Mouse (Mus musculus) midbrain, embryonic 15.5 days (tissue): ENCODE results near the gene Onecut1. TPM values are rescaled to one million over a fixed set of nuclear protein-coding genes. Genes with fewer than 3 reads are reported as not detected.

Experiments used
- ATAC-seq: fragments of 200-750 bp; cut with Nextera tagmentation; replicated peaks from 2 replicates; pipeline ENCODE4 v1.8.0; 2017; ENCODE audit warnings: moderate TSS enrichment
- H3K27ac ChIP-seq: fragments of 300-500 bp; sonication (generic); 2 replicates; pipeline ENCODE4 v1.5.1; 2015; ENCODE audit warnings: mild to moderate bottlenecking, inconsistent platforms
- H3K27me3 ChIP-seq: fragments of 300-500 bp; sonication (generic); replicated peaks from 2 replicates; pipeline ENCODE4 v1.6.1; 2015; ENCODE audit warnings: inconsistent platforms
- H3K36me3 ChIP-seq: fragments of 300-500 bp; sonication (generic); replicated peaks from 2 replicates; pipeline ENCODE4 v1.6.1; 2015; ENCODE audit warnings: inconsistent platforms
- H3K4me1 ChIP-seq: fragments of 300-500 bp; sonication (generic); 2 replicates; pipeline ENCODE4 v1.6.1; 2015; ENCODE audit warnings: inconsistent platforms
- H3K4me2 ChIP-seq: fragments of 300-500 bp; sonication (generic); 2 replicates; pipeline ENCODE4 v1.6.1; 2015; ENCODE audit warnings: inconsistent platforms, mild to moderate bottlenecking, moderate library complexity
- H3K4me3 ChIP-seq: fragments of 300-500 bp; sonication (generic); 2 replicates; pipeline ENCODE4 v1.5.1; 2015; ENCODE audit warnings: mild to moderate bottlenecking, inconsistent platforms
- H3K9ac ChIP-seq: fragments of 300-500 bp; sonication (generic); 2 replicates; pipeline ENCODE4 v1.6.1; 2015; ENCODE audit warnings: mild to moderate bottlenecking, inconsistent platforms
- H3K9me3 ChIP-seq: fragments of 300-500 bp; sonication (generic); 2 replicates; pipeline ENCODE4 v1.6.1; 2016; ENCODE audit warnings: inconsistent platforms
- WGBS: fragments of 180-500 bp; shearing (Covaris S2); methylation state at CpG from one replicate; pipeline ENCODE4 v1.1.7; 2015; ENCODE audit warnings: mixed read lengths; 5-methylcytosine and 5-hydroxymethylcytosine counted together
- polyA plus RNA-seq: library from polyadenylated mRNA; unstranded; fragments of >200 nt; fragmentation: Nextera tagmentation; extraction: Ambion mirVana; gene quantifications from 2 replicates; pipeline ENCODE4 v1.2.1, GENCODE M21; 2015

Onecut1 gene
- polyA plus RNA-seq, 1 experiment from 2014 or later: 8.2 TPM

DNA sequence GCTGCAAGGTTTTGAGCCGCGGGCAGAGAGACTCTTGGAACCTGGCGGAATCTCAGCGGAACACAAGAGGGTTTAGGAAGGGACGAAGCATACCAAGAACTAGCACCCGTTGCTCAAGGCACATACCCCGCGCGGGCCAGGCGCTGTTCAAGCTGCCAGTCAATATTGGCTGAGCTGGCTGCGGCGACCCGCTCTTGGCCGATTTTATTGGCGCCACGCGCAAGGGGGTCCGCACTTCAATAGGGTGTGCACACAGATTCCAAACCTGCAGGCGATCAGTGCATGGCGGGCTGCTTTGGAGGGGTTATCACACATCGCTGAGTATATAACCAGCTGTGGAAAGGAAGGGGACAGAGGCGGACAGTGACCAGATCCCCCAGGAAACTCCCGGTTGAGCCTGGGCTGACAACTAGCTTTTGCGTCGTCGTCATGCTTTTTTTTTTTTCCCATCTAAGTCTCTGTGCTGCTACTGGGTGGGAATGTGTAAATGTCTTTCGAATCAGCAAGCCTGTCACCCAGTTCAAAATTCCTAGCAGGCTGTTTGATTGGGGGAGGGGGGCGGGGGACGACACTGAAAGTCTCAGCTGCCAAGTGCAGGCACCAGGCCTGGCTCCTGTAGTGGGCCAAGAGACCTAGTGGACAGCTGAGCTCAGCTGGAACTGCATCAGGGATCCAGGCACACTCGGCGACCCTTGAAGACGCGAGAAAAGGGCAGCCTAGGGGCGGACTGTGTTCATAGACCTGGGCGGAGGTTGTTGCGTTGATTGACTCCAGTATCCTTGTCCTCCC is 2.1 kb downstream of the Onecut1 start:
- Histone ChIP-seq H3K27me3 (peaks cover 67% of the 10 kb centered on the region), H3K36me3 (no peaks in the 10 kb centered on the region), H3K9ac (peak overlapping the region; percentile 55), H3K4me2 (peak overlapping the region; percentile 95), H3K9me3 (no peaks in the 10 kb centered on the region), H3K27ac (peak overlapping the region; percentile 82), H3K4me3 (peak overlapping the region; percentile 49), H3K4me1 (peaks cover 47% of the 10 kb centered on the region)
- no peak for ATAC-seq
- under 1% methylated on average over 36 of the region's 36 CpGs for WGBS

DNA sequence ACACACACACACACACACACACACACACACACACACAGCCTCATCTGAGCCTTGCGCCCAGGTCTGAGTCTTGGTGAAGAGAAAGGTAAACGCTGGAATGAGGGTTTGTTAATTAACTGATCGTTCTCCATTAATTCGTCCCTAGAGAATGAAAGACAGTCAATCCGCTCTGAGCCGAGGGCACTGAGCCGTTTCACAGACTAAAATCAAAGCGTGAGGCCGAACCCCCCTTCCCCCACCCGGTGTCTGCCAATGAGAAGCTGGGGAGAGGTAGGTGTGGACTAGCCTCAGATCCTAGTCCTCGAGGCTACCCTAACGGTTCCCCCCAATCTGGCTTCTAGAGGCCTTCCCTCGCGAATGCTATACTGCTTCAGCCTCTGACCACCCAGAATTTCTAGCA is 2.8 kb downstream of the Onecut1 start:
- Histone ChIP-seq H3K4me1 (peaks cover 47% of the 10 kb centered on the region), H3K9ac (peak overlapping the region; percentile 55; the same call in 1 of the 2 replicates), H3K4me2 (peak overlapping the region; percentile 95), H3K27ac (peak overlapping the region; percentile 82), H3K4me3 (peak overlapping the region; percentile 49), H3K9me3 (no peaks in the 10 kb centered on the region), H3K36me3 (no peaks in the 10 kb centered on the region), H3K27me3 (peaks cover 61% of the 10 kb centered on the region)
- 2% methylated on average over 14 of the region's 14 CpGs for WGBS
- ATAC-seq: no peak

- peak overlapping the region; percentile 53 for H3K27ac ChIP-seq
- peak overlapping the region; percentile 49 for H3K4me3 ChIP-seq
Observed at GRCm38 (mm10) chr9:74866596-74867313, 5.0 kb downstream of the Onecut1 start.

GRCm38 (mm10) chr9:74867641-74868205 is 6.0 kb downstream of the Onecut1 start:
- H3K4me2 ChIP-seq: peak overlapping the region; percentile 95
- WGBS: 2% methylated on average over 15 of the region's 15 CpGs
- no peaks in the 10 kb centered on the region for H3K36me3 ChIP-seq
- peak overlapping the region; percentile 53 for H3K27ac ChIP-seq
- peaks cover 43% of the 10 kb centered on the region for H3K27me3 ChIP-seq
- H3K4me3 ChIP-seq: peak overlapping the region; percentile 49
- H3K4me1 ChIP-seq: peaks cover 36% of the 10 kb centered on the region
- peak; percentile 49 for ATAC-seq
- H3K9ac ChIP-seq: peak overlapping the region; percentile 27
- no peaks in the 10 kb centered on the region for H3K9me3 ChIP-seq

More at GRCm38 (mm10) chr9:74866596-74867313, 5.0 kb downstream of the Onecut1 start:
- Histone ChIP-seq H3K4me2 (peak overlapping the region; percentile 95), H3K36me3 (no peaks in the 10 kb centered on the region), H3K4me1 (peaks cover 44% of the 10 kb centered on the region), H3K9ac (peak overlapping the region; percentile 32; the same call in 1 of the 2 replicates), H3K27me3 (peaks cover 45% of the 10 kb centered on the region), H3K9me3 (no peaks in the 10 kb centered on the region)
- 6% methylated on average over 27 of the region's 27 CpGs for WGBS
- no peak for ATAC-seq

DNA sequence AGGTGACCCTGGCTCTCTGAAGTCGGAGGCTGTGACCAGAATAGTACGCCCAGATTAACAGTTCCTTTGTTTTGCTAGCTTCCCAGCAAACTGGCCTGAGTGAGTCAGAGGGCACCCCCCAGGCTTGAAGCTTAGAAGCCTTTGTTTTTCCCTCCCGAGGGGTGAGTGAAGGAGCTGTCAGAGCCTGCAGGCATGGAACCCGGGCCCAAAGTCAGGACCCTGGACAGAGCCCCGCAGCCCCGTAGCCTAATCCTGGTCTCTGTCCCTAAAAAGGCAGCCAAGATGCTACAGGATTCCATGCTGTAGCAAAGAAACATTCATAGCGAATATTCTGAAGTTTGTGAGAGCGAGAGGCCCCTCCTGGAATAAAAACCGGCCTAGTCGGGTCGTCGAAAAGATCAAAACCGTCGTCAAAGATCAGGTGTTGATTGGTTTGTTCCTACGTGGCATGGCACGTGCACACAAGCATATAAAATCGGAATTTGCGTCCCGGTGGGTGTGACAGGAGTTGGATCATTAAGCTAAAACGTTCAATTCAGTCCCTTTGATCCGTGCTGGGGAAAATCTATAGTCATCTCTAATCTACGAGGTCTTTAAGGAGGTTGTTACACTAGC is 6.7 kb downstream of the Onecut1 start:
- ATAC-seq: no peak
- Histone ChIP-seq H3K27me3 (peaks cover 40% of the 10 kb centered on the region), H3K9ac (peak overlapping the region; percentile 27; the same call in 1 of the 2 replicates), H3K4me2 (peak overlapping the region; percentile 95), H3K36me3 (no peaks in the 10 kb centered on the region), H3K4me3 (peak overlapping the region; percentile 49), H3K4me1 (peaks cover 29% of the 10 kb centered on the region), H3K27ac (peak overlapping the region; percentile 53), H3K9me3 (no peaks in the 10 kb centered on the region)
- WGBS: 4% methylated on average over 22 of the region's 22 CpGs

DNA sequence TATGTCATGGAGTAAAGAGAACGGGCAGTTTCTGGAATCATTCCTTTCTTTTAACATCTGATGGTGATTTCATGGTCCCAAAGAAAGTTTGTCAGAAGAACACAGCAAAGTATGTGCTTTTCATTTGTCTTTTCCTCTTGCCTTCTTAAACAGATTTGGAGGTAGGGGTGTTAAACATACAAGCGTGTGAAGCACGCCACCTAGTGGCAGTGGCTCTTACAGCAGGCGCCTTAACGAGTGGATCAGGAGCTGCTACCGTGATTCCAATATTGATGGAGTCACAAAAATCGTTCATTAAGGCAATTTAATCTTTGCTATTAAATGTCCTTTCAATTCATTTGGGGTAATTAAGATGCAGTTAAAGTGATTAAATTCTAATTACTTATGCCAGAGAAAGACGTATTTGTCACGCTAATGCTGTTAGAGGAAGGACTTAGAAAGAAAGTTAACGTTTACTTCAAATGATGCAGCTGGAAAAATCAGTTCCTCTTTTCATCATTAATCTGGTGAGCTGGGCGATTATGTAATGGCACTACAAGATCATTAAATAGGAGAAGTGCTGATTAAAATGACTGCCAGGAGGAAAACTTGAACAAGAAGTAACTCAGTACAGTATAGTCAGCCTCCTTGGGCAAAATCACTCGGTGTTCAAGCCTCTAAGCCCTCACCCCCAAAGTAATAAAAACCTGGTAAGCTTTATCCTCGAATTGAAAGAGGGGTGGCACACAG is 9.4 kb downstream of the Onecut1 start:
- Histone ChIP-seq H3K4me1 (peaks cover 21% of the 10 kb centered on the region), H3K27me3 (peaks cover 24% of the 10 kb centered on the region), H3K9ac (no peak overlapping the region), H3K4me3 (no peak overlapping the region), H3K4me2 (no peak overlapping the region), H3K36me3 (no peaks in the 10 kb centered on the region), H3K27ac (no peak overlapping the region), H3K9me3 (no peaks in the 10 kb centered on the region)
- no peak for ATAC-seq
- 20% methylated on average over 13 of the region's 13 CpGs for WGBS

GRCm38 (mm10) chr9:74876328-74876727 is 14.6 kb downstream of the Onecut1 start:
- no peaks in the 10 kb centered on the region for H3K4me1 ChIP-seq
- H3K27me3 ChIP-seq: no peaks in the 10 kb centered on the region
- H3K9me3 ChIP-seq: no peaks in the 10 kb centered on the region
- ATAC-seq: no peak
- no peak overlapping the region for H3K4me3 ChIP-seq
- H3K4me2 ChIP-seq: no peak overlapping the region
- H3K9ac ChIP-seq: no peak overlapping the region
- H3K36me3 ChIP-seq: no peaks in the 10 kb centered on the region
- no peak overlapping the region for H3K27ac ChIP-seq
- 78% methylated on average over 6 of the region's 6 CpGs for WGBS

- no peaks in the 10 kb centered on the region for H3K4me1 ChIP-seq
- WGBS: 71% methylated on average over 2 of the region's 2 CpGs
- no peak overlapping the region for H3K9ac ChIP-seq
- no peak overlapping the region for H3K4me3 ChIP-seq
- no peaks in the 10 kb centered on the region for H3K9me3 ChIP-seq
- H3K27ac ChIP-seq: no peak overlapping the region
- no peaks in the 10 kb centered on the region for H3K27me3 ChIP-seq
- H3K36me3 ChIP-seq: no peaks in the 10 kb centered on the region
- no peak overlapping the region for H3K4me2 ChIP-seq
- no peak for ATAC-seq
Observed at GRCm38 (mm10) chr9:74877709-74878108, 16.0 kb downstream of the Onecut1 start.

DNA sequence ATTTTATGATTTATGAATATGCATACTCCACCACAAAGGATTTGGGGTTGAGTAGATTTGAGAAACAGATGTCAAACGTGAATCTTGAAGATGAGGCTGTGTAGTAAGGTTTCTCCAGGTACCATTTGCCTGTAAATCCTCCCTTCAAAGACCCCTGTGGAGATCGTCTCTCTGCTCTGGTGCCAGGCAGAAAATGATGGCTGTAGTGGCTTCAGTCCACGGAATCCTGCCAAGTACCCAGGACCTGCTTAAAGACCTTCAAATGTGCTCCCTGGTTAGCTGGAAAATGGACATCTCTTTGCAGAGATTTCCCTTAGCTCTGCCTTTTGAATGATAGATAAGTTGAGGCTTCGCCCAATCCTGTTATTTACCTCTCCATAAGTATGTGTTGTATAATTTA is 26.1 kb downstream of the Onecut1 start:
- H3K36me3 ChIP-seq: no peaks in the 10 kb centered on the region
- ATAC-seq: no peak
- H3K27me3 ChIP-seq: no peaks in the 10 kb centered on the region
- H3K27ac ChIP-seq: no peak overlapping the region
- no peak overlapping the region for H3K9ac ChIP-seq
- no peaks in the 10 kb centered on the region for H3K9me3 ChIP-seq
- 75% methylated on average over 4 of the region's 4 CpGs for WGBS
- no peaks in the 10 kb centered on the region for H3K4me1 ChIP-seq
- no peak overlapping the region for H3K4me2 ChIP-seq
- no peak overlapping the region for H3K4me3 ChIP-seq

- Histone ChIP-seq H3K27me3 (no peaks in the 10 kb centered on the region), H3K4me1 (no peaks in the 10 kb centered on the region), H3K27ac (no peak overlapping the region), H3K4me2 (no peak overlapping the region), H3K9me3 (no peaks in the 10 kb centered on the region), H3K9ac (no peak overlapping the region), H3K4me3 (no peak overlapping the region), H3K36me3 (no peaks in the 10 kb centered on the region)
- WGBS: 87% methylated on average over 7 of the region's 7 CpGs
- ATAC-seq: no peak
Observed at GRCm38 (mm10) chr9:74896742-74897141, 35.0 kb downstream of the Onecut1 start.

DNA sequence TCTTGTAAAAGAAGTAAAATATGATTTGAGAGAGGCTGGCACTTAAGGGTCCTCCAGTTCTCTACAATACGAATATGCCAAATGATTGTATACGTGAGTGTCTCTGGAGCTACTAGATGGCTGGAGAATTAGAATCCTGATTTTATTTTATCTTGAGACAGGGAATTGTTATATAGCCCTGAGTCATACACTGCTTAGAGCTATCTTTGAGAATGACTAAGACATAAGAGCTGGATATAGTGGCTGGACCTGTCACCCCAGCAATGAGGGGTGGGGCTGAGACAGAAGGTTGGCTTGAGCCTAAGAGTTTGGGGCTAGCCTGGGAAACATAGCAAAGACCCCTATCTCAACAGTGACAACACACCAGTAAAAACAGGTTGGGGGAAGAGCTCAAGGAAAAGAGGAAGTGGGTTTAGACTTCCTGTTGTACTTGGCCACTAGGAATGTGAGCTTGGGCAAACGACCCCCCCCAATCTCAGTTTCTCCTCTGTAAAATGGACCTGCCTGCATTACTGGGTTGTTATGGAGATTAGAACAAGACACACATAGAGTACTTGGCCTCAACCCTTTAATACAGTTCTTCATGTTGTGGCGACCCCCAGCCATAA is 35.8 kb downstream of the Onecut1 start:
- Histone ChIP-seq H3K4me1 (no peaks in the 10 kb centered on the region), H3K27me3 (no peaks in the 10 kb centered on the region), H3K9ac (no peak overlapping the region), H3K27ac (no peak overlapping the region), H3K9me3 (no peaks in the 10 kb centered on the region), H3K4me2 (no peak overlapping the region), H3K4me3 (no peak overlapping the region), H3K36me3 (no peaks in the 10 kb centered on the region)
- no peak for ATAC-seq
- 90% methylated on average over 4 of the region's 4 CpGs for WGBS
